Mouse (Mus musculus): Measurements from ENCODE around the gene Vmn2r61. TPM values are rescaled to one million over a fixed set of nuclear protein-coding genes. Genes with fewer than 3 reads are reported as not detected.

The Vmn2r61 gene
- polyA plus RNA-seq (2017; shearing (Covaris generic)) = not detected

GRCm38 (mm10) chr7:42259753-42260152, at the start of gene Vmn2r61:
Gene Vmn2r61 (plus strand): TSS chr7:42260053.
- ATAC-seq = no peak

Other genes starting within 250 kb of the Vmn2r61 start
- gene Vmn2r59, start 201.0 kb upstream of the Vmn2r61 start, polyA plus RNA-seq (2017; shearing (Covaris generic)) = under 1 TPM in 1 of 2 experiments, not detected in 1; 0.05 TPM
- under 1 TPM in 1 of 2 experiments, not detected in 1; 0.07 TPM for gene Vmn2r60, start 152.3 kb upstream of the Vmn2r61 start, polyA plus RNA-seq (2017; shearing (Covaris generic))
- not detected for gene 4933421I07Rik, start 188.1 kb downstream of the Vmn2r61 start, polyA plus RNA-seq (2017; shearing (Covaris generic))
- 10 to 100 TPM; 24.8 to 36.4 TPM for gene Zfp141, start 245.7 kb downstream of the Vmn2r61 start, polyA plus RNA-seq (2017; shearing (Covaris generic))